Mouse (Mus musculus) natural killer cell, adult 2 months (primary cell): ENCODE results near the gene a.
"Not testable (repeated sequence)": the region's sequence is repeated elsewhere in the genome, so short reads cannot be mapped to it uniquely, and the experiment has no call there.

Experiments
- DNase-seq, 2 experiments: peaks; one replicate each; pipeline ENCODE4 v3.0.0; 2022; ENCODE audit warnings: low spot score in 2 of 2

Gene a

GRCm38 (mm10) chr2:154922134-154922533, 130.9 kb downstream of the a start:
- not testable (repeated sequence) for DNase-seq

GRCm38 (mm10) chr2:154925411-154926031, 134.3 kb downstream of the a start:
- DNase-seq = no peak

GRCm38 (mm10) chr2:154926843-154927242, 135.6 kb downstream of the a start:
- DNase-seq = no peak

- no peak for DNase-seq
Measured at GRCm38 (mm10) chr2:154928298-154928697, 137.1 kb downstream of the a start.

GRCm38 (mm10) chr2:154933884-154934283, 142.7 kb downstream of the a start:
- DNase-seq = no peak

- no peak for DNase-seq
Measured at GRCm38 (mm10) chr2:154936106-154936505, 144.9 kb downstream of the a start.

GRCm38 (mm10) chr2:154936536-154937155, 145.4 kb downstream of the a start:
- DNase-seq = no peak

GRCm38 (mm10) chr2:154937547-154938390, 146.6 kb downstream of the a start:
- no peak for DNase-seq

GRCm38 (mm10) chr2:154941952-154942351, 150.8 kb downstream of the a start:
- no peak for DNase-seq

GRCm38 (mm10) chr2:154942546-154942945, 151.3 kb downstream of the a start:
- DNase-seq = no peak

GRCm38 (mm10) chr2:154943101-154943500, 151.9 kb downstream of the a start:
- DNase-seq = peak; percentile 41 to 58

GRCm38 (mm10) chr2:154946921-154947320, 155.7 kb downstream of the a start:
- DNase-seq = no peak

- no peak for DNase-seq
Measured at GRCm38 (mm10) chr2:154949352-154949751, 158.2 kb downstream of the a start.

- DNase-seq = no peak
Measured at GRCm38 (mm10) chr2:154949877-154950276, 158.7 kb downstream of the a start.

- no peak for DNase-seq
Measured at GRCm38 (mm10) chr2:154950601-154951000, 159.4 kb downstream of the a start.

- DNase-seq = no peak
Measured at GRCm38 (mm10) chr2:154959486-154959885, 168.3 kb downstream of the a start.

GRCm38 (mm10) chr2:154959909-154960308, 168.7 kb downstream of the a start:
- DNase-seq = no peak

- DNase-seq = no peak
Measured at GRCm38 (mm10) chr2:154963176-154963575, 172.0 kb downstream of the a start.

- DNase-seq = not testable (repeated sequence)
Measured at GRCm38 (mm10) chr2:154969740-154970397, 178.7 kb downstream of the a start.

GRCm38 (mm10) chr2:154971919-154972692, 180.9 kb downstream of the a start:
- DNase-seq = no peak

GRCm38 (mm10) chr2:154972981-154973380, 181.8 kb downstream of the a start:
- no peak for DNase-seq
